Mouse (Mus musculus): Measurements from ENCODE around the gene Inf2.

GRCm38 (mm10) chr12:112644855-112645506, 56.4 kb downstream of the Inf2 start:
- TF ChIP-seq CTCF (IDR thresholded peaks at IDR 0.05; ENCODE audit: control insufficient read depth, insufficient read depth, insufficient read length) (no peak), FOSL1 (IDR thresholded peaks at IDR 0.05; ENCODE audit: insufficient read depth, low read length, poor library complexity, severe bottlenecking) (no peak), MYOG (IDR thresholded peaks at IDR 0.05; ENCODE audit: control insufficient read depth, extremely low read depth, insufficient read length) (no peak), USF1 (IDR thresholded peaks at IDR 0.05; ENCODE audit: low read depth) (no peak)
